Mouse (Mus musculus): ENCODE results near the gene Slc7a8. TPM values are rescaled to one million over a fixed set of nuclear protein-coding genes. Genes with fewer than 3 reads are reported as not detected.
"Not testable (repeated sequence)": the region's sequence is repeated elsewhere in the genome, so short reads cannot be mapped to it uniquely, and the experiment has no call there.

The Slc7a8 gene
- polyA plus RNA-seq, 1 experiment from 2014 or later, result 6.1 TPM

DNA sequence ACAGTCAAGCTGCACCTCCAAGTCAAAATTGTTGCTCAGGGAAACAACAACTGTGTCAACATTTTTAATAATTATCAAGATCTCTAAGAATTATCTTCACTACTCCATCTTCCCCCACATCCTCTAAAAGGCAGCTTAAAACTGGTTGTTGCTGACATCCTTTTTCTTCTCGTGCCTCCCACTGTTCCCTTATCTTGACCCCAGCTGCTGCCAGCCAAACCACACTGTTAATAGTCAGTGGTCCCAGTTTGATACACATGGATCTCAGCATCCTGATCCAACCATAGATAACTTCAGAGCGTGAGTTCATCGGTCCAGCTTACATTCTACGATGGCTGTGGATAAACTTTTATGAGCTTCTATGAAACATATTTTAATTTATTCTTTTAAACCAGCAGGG lies 3.9 kb downstream of the Slc7a8 start:
- no peaks in the 10 kb centered on the region for H3K36me3 ChIP-seq
- H3K27me3 ChIP-seq (replicated peaks), result no peaks in the 10 kb centered on the region; the same call in 1 of the 2 replicates
- WGBS, result 88% methylated on average over 4 of the region's 4 CpGs
- H3K4me2 ChIP-seq, result no peak overlapping the region
- no peak overlapping the region for H3K27ac ChIP-seq (replicated peaks)
- H3K9me3 ChIP-seq (replicated peaks), result no peaks in the 10 kb centered on the region
- H3K4me3 ChIP-seq (replicated peaks), result no peak overlapping the region
- H3K9ac ChIP-seq (replicated peaks), result no peak overlapping the region
- H3K4me1 ChIP-seq, result peaks cover 26% of the 10 kb centered on the region
- no peak for ATAC-seq (ENCODE audit: low FRiP score)

DNA sequence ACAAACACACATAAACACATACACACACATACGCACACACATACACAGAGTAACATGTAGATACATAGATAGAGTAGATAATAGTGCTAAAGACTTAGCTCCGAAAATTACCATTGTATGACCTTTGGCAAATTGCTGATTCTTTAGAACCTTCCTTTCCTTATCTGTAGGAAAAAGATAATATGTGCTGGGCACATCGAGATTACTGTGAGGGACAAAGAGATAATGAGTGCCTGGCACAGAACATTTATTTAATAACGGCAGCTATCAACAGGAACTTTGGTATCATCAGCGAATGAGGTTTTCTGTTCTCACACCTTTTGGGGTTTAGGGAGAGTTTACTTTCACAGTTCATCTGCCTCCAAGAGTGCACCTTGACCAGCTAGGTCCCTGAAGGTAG lies 5.0 kb downstream of the Slc7a8 start:
- Histone ChIP-seq H3K9ac (replicated peaks) (no peak overlapping the region), H3K4me2 (no peak overlapping the region), H3K4me1 (peaks cover 19% of the 10 kb centered on the region), H3K27ac (replicated peaks) (no peak overlapping the region), H3K27me3 (replicated peaks) (no peaks in the 10 kb centered on the region; the same call in 1 of the 2 replicates), H3K9me3 (replicated peaks) (no peaks in the 10 kb centered on the region), H3K4me3 (replicated peaks) (no peak overlapping the region), H3K36me3 (no peaks in the 10 kb centered on the region)
- ATAC-seq (ENCODE audit: low FRiP score), result no peak
- WGBS, result 91% methylated on average over 5 of the region's 5 CpGs

GRCm38 (mm10) chr14:54775534-54776041 lies 6.2 kb downstream of the Slc7a8 start:
- ATAC-seq (ENCODE audit: low FRiP score), result no peak
- Histone ChIP-seq H3K4me2 (no peak overlapping the region), H3K9me3 (replicated peaks) (no peaks in the 10 kb centered on the region), H3K4me1 (peaks cover 12% of the 10 kb centered on the region), H3K27me3 (replicated peaks) (no peaks in the 10 kb centered on the region; the same call in 1 of the 2 replicates), H3K27ac (replicated peaks) (no peak overlapping the region), H3K9ac (replicated peaks) (no peak overlapping the region), H3K36me3 (no peaks in the 10 kb centered on the region), H3K4me3 (replicated peaks) (no peak overlapping the region)
- 90% methylated on average over 7 of the region's 7 CpGs for WGBS

GRCm38 (mm10) chr14:54772333-54772856 lies 9.4 kb downstream of the Slc7a8 start:
- Histone ChIP-seq H3K4me1 (0 out of 2 replicates have a peak, but pooled peaks cover 3% of the 10 kb centered on the region), H3K9ac (replicated peaks) (no peak overlapping the region), H3K9me3 (replicated peaks) (no peaks in the 10 kb centered on the region), H3K36me3 (no peaks in the 10 kb centered on the region), H3K4me3 (replicated peaks) (no peak overlapping the region), H3K27ac (replicated peaks) (no peak overlapping the region), H3K4me2 (no peak overlapping the region), H3K27me3 (replicated peaks) (no peaks in the 10 kb centered on the region)
- ATAC-seq (ENCODE audit: low FRiP score), result 0 out of 2 replicates have a peak, but pooled peaks have one; percentile 55
- 77% methylated on average over 20 of the region's 20 CpGs for WGBS

DNA sequence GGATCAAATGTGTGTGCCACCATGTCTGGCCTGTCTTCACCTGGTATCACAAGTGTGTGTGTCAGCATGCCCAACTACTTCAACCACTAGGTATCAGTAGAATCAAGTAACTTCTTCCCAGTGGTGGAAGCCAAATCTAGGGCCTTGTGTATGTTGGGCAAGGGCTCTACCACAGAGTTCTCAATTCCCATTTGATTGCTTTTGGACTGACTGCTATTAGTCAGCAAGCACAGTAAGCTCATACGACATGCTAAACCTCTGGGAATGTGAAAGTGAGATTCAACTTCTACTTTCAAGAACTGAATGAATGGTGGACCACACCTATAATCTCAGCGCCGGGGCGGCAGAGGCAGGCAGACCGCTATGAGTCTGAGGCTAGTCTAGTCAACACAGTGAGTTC lies 11.4 kb downstream of the Slc7a8 start:
- no peak for ATAC-seq (ENCODE audit: low FRiP score)
- WGBS, result 96% methylated on average over 5 of the region's 5 CpGs

DNA sequence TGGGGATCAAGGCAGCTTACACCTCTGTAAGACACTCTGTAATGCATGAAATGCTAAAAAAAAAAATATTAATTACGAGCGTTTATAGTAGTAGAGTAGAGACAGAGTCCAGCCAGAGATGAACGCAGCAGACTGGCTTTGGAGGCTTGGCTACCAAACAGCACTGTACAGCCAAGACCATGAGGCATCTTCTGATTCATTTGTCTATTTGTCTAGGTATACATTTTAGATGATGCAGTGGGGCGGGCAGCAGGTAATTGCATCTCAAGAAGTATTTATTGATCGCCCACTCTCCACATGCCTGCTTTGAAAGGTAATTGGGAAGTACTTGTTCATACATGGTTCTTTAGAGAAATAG lies 12.7 kb downstream of the Slc7a8 start:
- no peak overlapping the region for H3K4me2 ChIP-seq
- no peaks in the 10 kb centered on the region for H3K9me3 ChIP-seq (replicated peaks)
- 93% methylated on average over 5 of the region's 5 CpGs for WGBS
- no peaks in the 10 kb centered on the region for H3K27me3 ChIP-seq (replicated peaks)
- no peak overlapping the region for H3K9ac ChIP-seq (replicated peaks)
- H3K4me3 ChIP-seq (replicated peaks), result no peak overlapping the region
- no peaks in the 10 kb centered on the region for H3K36me3 ChIP-seq
- H3K4me1 ChIP-seq, result no peaks in the 10 kb centered on the region
- no peak for ATAC-seq (ENCODE audit: low FRiP score)
- H3K27ac ChIP-seq (replicated peaks), result no peak overlapping the region

More for the DNA sequence above, 11.4 kb downstream of the Slc7a8 start:
- no peaks in the 10 kb centered on the region for H3K4me1 ChIP-seq
- no peaks in the 10 kb centered on the region for H3K27me3 ChIP-seq (replicated peaks)
- H3K4me2 ChIP-seq, result no peak overlapping the region
- no peak overlapping the region for H3K9ac ChIP-seq (replicated peaks)
- H3K36me3 ChIP-seq, result no peaks in the 10 kb centered on the region
- no peak overlapping the region for H3K4me3 ChIP-seq (replicated peaks)
- H3K27ac ChIP-seq (replicated peaks), result no peak overlapping the region
- no peaks in the 10 kb centered on the region for H3K9me3 ChIP-seq (replicated peaks)

DNA sequence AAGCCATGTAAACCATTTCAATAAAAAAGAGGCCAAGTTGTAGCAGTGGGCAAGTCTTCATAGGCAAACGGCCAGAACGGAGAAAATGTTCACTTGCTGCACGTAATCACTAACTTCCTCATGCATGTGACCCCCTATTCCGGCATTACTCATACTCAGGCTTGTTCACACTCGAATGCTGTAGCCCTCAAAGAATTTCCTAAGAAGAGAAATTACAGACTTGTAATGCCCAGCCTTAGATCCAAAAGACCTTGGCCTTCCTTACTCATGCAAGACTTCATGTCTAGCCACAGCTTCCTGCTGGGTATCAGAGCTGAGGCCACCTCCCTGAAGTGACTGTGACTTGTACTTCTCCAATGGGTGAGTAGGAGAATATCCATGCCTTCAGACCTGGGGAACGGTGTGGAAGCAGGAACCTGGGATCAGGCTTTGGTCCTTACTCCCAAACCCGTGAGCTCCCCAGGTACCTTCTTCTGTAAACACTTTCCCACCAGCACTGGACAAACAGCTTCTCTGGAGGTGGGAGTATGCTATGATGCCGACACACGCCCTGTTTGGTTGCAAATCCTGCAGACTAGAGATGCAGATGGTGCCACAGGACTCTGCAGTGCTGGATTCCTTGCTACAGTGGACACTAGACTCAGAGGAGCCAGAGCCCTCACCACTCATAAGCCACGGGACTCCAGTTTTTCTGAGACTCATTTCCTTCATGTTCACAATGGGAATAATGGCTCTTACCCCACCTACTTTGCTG lies 13.3 kb downstream of the Slc7a8 start:
- Histone ChIP-seq H3K9ac (replicated peaks) (no peak overlapping the region), H3K4me3 (replicated peaks) (no peak overlapping the region), H3K9me3 (replicated peaks) (no peaks in the 10 kb centered on the region), H3K4me2 (no peak overlapping the region), H3K27me3 (replicated peaks) (no peaks in the 10 kb centered on the region), H3K4me1 (no peaks in the 10 kb centered on the region), H3K36me3 (no peaks in the 10 kb centered on the region), H3K27ac (replicated peaks) (no peak overlapping the region)
- 91% methylated on average over 10 of the region's 10 CpGs for WGBS
- ATAC-seq (ENCODE audit: low FRiP score), result no peak

DNA sequence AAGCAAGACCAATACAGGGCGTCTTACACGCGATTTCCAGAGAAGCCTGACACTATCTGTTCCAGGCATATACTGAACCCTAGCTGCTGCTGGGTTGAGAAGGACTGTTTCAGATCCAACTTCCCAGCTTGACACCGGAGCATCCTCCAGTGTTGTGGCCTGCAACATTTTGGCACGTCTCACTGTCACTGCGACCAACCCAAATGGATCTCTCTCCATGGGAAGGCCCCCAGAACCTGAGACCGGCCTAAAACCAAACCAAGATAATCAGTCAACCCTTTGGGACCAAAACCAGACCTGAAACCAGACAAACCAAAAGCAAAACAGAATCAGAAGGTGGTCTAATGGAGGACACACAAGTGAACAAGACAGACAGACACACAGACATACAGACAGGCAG lies 14.8 kb downstream of the Slc7a8 start:
- ATAC-seq (ENCODE audit: low FRiP score); H3K4me2 ChIP-seq; H3K27me3 ChIP-seq (replicated peaks); H3K36me3 ChIP-seq; H3K9me3 ChIP-seq (replicated peaks); H3K9ac ChIP-seq (replicated peaks); H3K4me1 ChIP-seq; H3K27ac ChIP-seq (replicated peaks); H3K4me3 ChIP-seq (replicated peaks): not testable (repeated sequence)
- WGBS, result 97% methylated on average over 7 of the region's 7 CpGs

DNA sequence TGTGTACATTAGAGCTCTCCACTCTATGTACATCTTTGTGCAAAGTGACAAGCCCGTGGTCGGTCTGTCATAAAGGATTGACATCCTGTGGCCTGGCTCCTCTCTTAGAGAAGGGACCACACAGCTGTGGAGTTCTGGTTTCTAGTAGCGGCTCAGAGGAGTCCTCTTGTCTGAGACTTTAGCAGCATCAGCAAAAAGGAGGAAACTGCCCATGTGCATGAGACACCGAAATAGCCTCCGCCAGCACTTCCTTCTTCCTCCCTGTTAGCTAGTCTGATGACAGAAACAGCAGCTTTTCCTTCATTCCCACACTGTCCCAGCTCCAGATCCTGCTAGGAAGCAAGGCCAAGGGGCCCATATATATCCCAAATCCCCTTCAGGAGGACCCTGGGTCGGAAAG lies 25.4 kb downstream of the Slc7a8 start:
- no peak overlapping the region for H3K4me2 ChIP-seq
- no peak overlapping the region for H3K4me3 ChIP-seq (replicated peaks)
- no peak overlapping the region for H3K9ac ChIP-seq (replicated peaks)
- H3K4me1 ChIP-seq, result peaks cover 9% of the 10 kb centered on the region; the same call in 1 of the 2 replicates
- no peaks in the 10 kb centered on the region for H3K9me3 ChIP-seq (replicated peaks)
- WGBS, result 86% methylated on average over 6 of the region's 6 CpGs
- no peak overlapping the region for H3K27ac ChIP-seq (replicated peaks)
- no peaks in the 10 kb centered on the region for H3K27me3 ChIP-seq (replicated peaks)
- no peak; the same call in 1 of the 2 replicates for ATAC-seq (ENCODE audit: low FRiP score)
- no peaks in the 10 kb centered on the region for H3K36me3 ChIP-seq

GRCm38 (mm10) chr14:54754602-54755018 lies 27.1 kb downstream of the Slc7a8 start:
- 24% methylated on average over 6 of the region's 6 CpGs for WGBS
- no peaks in the 10 kb centered on the region for H3K36me3 ChIP-seq
- H3K27ac ChIP-seq (replicated peaks), result peak overlapping the region; percentile 48; the same call in 1 of the 2 replicates
- H3K9me3 ChIP-seq (replicated peaks), result no peaks in the 10 kb centered on the region
- no peak; the same call in 1 of the 2 replicates for ATAC-seq (ENCODE audit: low FRiP score)
- H3K4me1 ChIP-seq, result peaks cover 9% of the 10 kb centered on the region; the same call in 1 of the 2 replicates
- H3K4me2 ChIP-seq, result no peak overlapping the region
- H3K4me3 ChIP-seq (replicated peaks), result no peak overlapping the region
- no peaks in the 10 kb centered on the region for H3K27me3 ChIP-seq (replicated peaks)
- no peak overlapping the region for H3K9ac ChIP-seq (replicated peaks)

GRCm38 (mm10) chr14:54753986-54754601 lies 27.7 kb downstream of the Slc7a8 start:
- Histone ChIP-seq H3K4me1 (peaks cover 9% of the 10 kb centered on the region; the same call in 1 of the 2 replicates), H3K27me3 (replicated peaks) (no peaks in the 10 kb centered on the region), H3K36me3 (no peaks in the 10 kb centered on the region), H3K9ac (replicated peaks) (no peak overlapping the region), H3K4me2 (no peak overlapping the region), H3K4me3 (replicated peaks) (no peak overlapping the region), H3K27ac (replicated peaks) (no peak overlapping the region), H3K9me3 (replicated peaks) (no peaks in the 10 kb centered on the region)
- ATAC-seq (ENCODE audit: low FRiP score), result no peak
- 68% methylated on average over 14 of the region's 14 CpGs for WGBS

DNA sequence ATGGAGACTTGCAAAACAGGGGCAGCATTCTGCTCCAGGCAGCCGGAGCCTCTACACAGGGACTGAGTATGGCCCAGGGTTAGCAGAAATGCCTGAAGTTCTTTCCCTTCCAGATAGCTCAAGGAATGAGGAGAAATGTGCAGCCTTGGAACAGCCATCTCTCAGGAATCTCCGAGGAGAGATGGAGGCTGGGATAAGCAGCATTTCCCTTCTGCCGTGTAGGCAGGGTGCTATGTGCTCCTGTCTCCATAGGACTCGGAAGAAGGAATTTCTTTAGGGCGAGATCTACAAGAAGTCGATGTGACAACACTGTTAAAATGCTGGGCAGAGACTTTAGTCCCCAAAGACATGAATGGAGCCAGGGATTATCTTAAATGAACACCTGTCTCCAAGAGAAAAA lies 28.8 kb downstream of the Slc7a8 start:
- H3K9ac ChIP-seq (replicated peaks), result no peak overlapping the region
- H3K4me3 ChIP-seq (replicated peaks), result no peak overlapping the region
- H3K4me2 ChIP-seq, result no peak overlapping the region
- ATAC-seq (ENCODE audit: low FRiP score), result no peak
- H3K4me1 ChIP-seq, result peaks cover 9% of the 10 kb centered on the region; the same call in 1 of the 2 replicates
- H3K27ac ChIP-seq (replicated peaks), result no peak overlapping the region
- 91% methylated on average over 6 of the region's 6 CpGs for WGBS
- no peaks in the 10 kb centered on the region for H3K36me3 ChIP-seq
- no peaks in the 10 kb centered on the region for H3K9me3 ChIP-seq (replicated peaks)
- H3K27me3 ChIP-seq (replicated peaks), result no peaks in the 10 kb centered on the region
